Mouse (Mus musculus) heart, embryonic 11.5 days (tissue): ENCODE measurements around the gene Pilra. TPM values are rescaled to one million over a fixed set of nuclear protein-coding genes. Genes with fewer than 3 reads are reported as not detected.
A peak's percentile ranks its signal among the peaks of the same experiment; 100 is the strongest.

ENCODE experiments used
- ATAC-seq: fragments of 200-750 bp; cut with Nextera tagmentation; replicated peaks from 2 replicates; pipeline ENCODE4 v1.8.0; 2017; ENCODE audit warnings: moderate library complexity; ENCODE audit not compliant: insufficient number of reproducible peaks, low FRiP score, low TSS enrichment
- H3K27ac ChIP-seq: fragments of 300-500 bp; sonication (generic); 2 replicates; pipeline ENCODE4 v1.5.1; 2014; ENCODE audit warnings: mild to moderate bottlenecking, low read depth, low read length
- H3K27me3 ChIP-seq: fragments of 300-500 bp; sonication (generic); 2 replicates; pipeline ENCODE4 v1.6.1; 2014; ENCODE audit warnings: mild to moderate bottlenecking, low read length, mixed read lengths; ENCODE audit not compliant: control insufficient read depth, insufficient read depth
- H3K36me3 ChIP-seq: fragments of 300-500 bp; sonication (generic); 2 replicates; pipeline ENCODE4 v1.6.1; 2014; ENCODE audit warnings: mild to moderate bottlenecking, low read length, moderate library complexity, mixed read lengths; ENCODE audit not compliant: control insufficient read depth, insufficient read depth
- H3K4me1 ChIP-seq: fragments of 300-500 bp; sonication (generic); 2 replicates; pipeline ENCODE4 v1.6.1; 2014; ENCODE audit warnings: low read length; ENCODE audit not compliant: control insufficient read depth, insufficient read depth
- H3K4me2 ChIP-seq: fragments of 300-500 bp; sonication (generic); 2 replicates; pipeline ENCODE4 v1.6.1; 2014; ENCODE audit warnings: mild to moderate bottlenecking, moderate library complexity
- H3K4me3 ChIP-seq: fragments of 300-500 bp; sonication (generic); 2 replicates; pipeline ENCODE4 v1.5.1; 2014; ENCODE audit warnings: low read depth, low read length
- H3K9ac ChIP-seq: fragments of 300-500 bp; sonication (generic); 2 replicates; pipeline ENCODE4 v1.6.1; 2014; ENCODE audit warnings: mild to moderate bottlenecking, low read depth, low read length, moderate library complexity
- H3K9me3 ChIP-seq: fragments of 300-500 bp; sonication (generic); replicated peaks from 2 replicates; pipeline ENCODE4 v1.6.1; 2016; ENCODE audit warnings: low read length; ENCODE audit not compliant: control insufficient read depth
- WGBS: fragments of 180-500 bp; shearing (Covaris S2); extraction: QIAGEN DNeasy Blood & Tissue Kit; methylation state at CpG from one replicate; pipeline ENCODE4 v1.1.7; 2014; ENCODE audit not compliant: insufficient replicate concordance; 5-methylcytosine and 5-hydroxymethylcytosine counted together
- polyA plus RNA-seq: library from polyadenylated mRNA; unstranded; fragments of >200 nt; fragmentation: Nextera tagmentation; extraction: Ambion mirVana; gene quantifications from 2 replicates; pipeline ENCODE4 v1.2.1, GENCODE M21; 2014

Pilra gene
- polyA plus RNA-seq, 1 experiment from 2014 or later, result 2.9 TPM

- no peaks in the 10 kb centered on the region for H3K9me3 ChIP-seq
- ATAC-seq, result peak; percentile 89
Measured at GRCm38 (mm10) chr5:137778635-137779034, 57.4 kb downstream of the Pilra start, which contains the start of gene Ppp1r35. Ppp1r35 (plus strand) TSS chr5:137778849.

GRCm38 (mm10) chr5:137777267-137777845 lies 58.7 kb downstream of the Pilra start:
- WGBS, result 79% methylated on average over 7 of the region's 7 CpGs
- Histone ChIP-seq H3K27me3 (no peaks in the 10 kb centered on the region), H3K27ac (no peak overlapping the region), H3K4me1 (peaks cover 9% of the 10 kb centered on the region), H3K4me2 (no peak overlapping the region), H3K36me3 (peaks cover 15% of the 10 kb centered on the region), H3K9me3 (no peaks in the 10 kb centered on the region), H3K9ac (no peak overlapping the region), H3K4me3 (no peak overlapping the region)
- ATAC-seq, result no peak

More at GRCm38 (mm10) chr5:137778635-137779034, 57.4 kb downstream of the Pilra start, which contains the start of gene Ppp1r35:
- Histone ChIP-seq H3K4me3 (peak within 1 kb of the TSS; percentile 99), H3K4me1 (peaks cover 19% of the 10 kb centered on the region), H3K4me2 (peak within 1 kb of the TSS; percentile 99), H3K27me3 (no peaks in the 10 kb centered on the region), H3K9ac (peak within 1 kb of the TSS; percentile 96), H3K27ac (peak within 1 kb of the TSS; percentile 87), H3K36me3 (peaks cover 22% of the 10 kb centered on the region)
- WGBS, result 0% methylated on average over 31 of the region's 31 CpGs

- Histone ChIP-seq H3K9ac (no peak overlapping the region), H3K4me1 (peaks cover 9% of the 10 kb centered on the region), H3K27me3 (no peaks in the 10 kb centered on the region), H3K4me2 (no peak overlapping the region; the same call in 1 of the 2 replicates), H3K9me3 (no peaks in the 10 kb centered on the region), H3K27ac (peak overlapping the region; percentile 35; the same call in 1 of the 2 replicates), H3K36me3 (peaks cover 7% of the 10 kb centered on the region), H3K4me3 (0 out of 2 replicates have a peak overlapping the region, but pooled peaks have one; percentile 8)
- WGBS, result 34% methylated on average over 5 of the region's 5 CpGs
- ATAC-seq, result no peak
Measured at GRCm38 (mm10) chr5:137776408-137776918, 59.6 kb downstream of the Pilra start.

GRCm38 (mm10) chr5:137775587-137776290 lies 60.3 kb downstream of the Pilra start:
- Histone ChIP-seq H3K27me3 (no peaks in the 10 kb centered on the region), H3K9ac (no peak overlapping the region), H3K36me3 (peaks cover 2% of the 10 kb centered on the region; the same call in 1 of the 2 replicates), H3K27ac (no peak overlapping the region), H3K4me3 (no peak overlapping the region), H3K4me1 (peaks cover 9% of the 10 kb centered on the region), H3K9me3 (no peaks in the 10 kb centered on the region), H3K4me2 (no peak overlapping the region)
- no peak for ATAC-seq
- WGBS, result 92% methylated on average over 2 of the region's 2 CpGs

- no peak overlapping the region for H3K4me3 ChIP-seq
- H3K27ac ChIP-seq, result no peak overlapping the region
- H3K4me1 ChIP-seq, result no peaks in the 10 kb centered on the region
- no peak for ATAC-seq
- H3K4me2 ChIP-seq, result no peak overlapping the region
- 0 out of 2 replicates have a peak overlapping the region, but pooled peaks have one; percentile 16 for H3K9ac ChIP-seq
- H3K36me3 ChIP-seq, result no peaks in the 10 kb centered on the region
- H3K9me3 ChIP-seq, result no peaks in the 10 kb centered on the region
- no peaks in the 10 kb centered on the region for H3K27me3 ChIP-seq
Measured at GRCm38 (mm10) chr5:137772755-137773154, 63.3 kb downstream of the Pilra start.

Other genes starting within 250 kb of the Pilra start
- 13.9 and 16.0 TPM in 2 replicates for gene Mospd3, start 235.2 kb downstream of the Pilra start, polyA plus RNA-seq
- gene Pcolce, start 222.5 kb downstream of the Pilra start, polyA plus RNA-seq, result 120 and 134 TPM in 2 replicates
- gene Fbxo24, start 207.3 kb downstream of the Pilra start, polyA plus RNA-seq, result not detected in 2 replicates
- gene Lrch4, start 207.2 kb downstream of the Pilra start, polyA plus RNA-seq, result 26.0 and 28.0 TPM in 2 replicates
- gene Gm20605, start 207.1 kb downstream of the Pilra start, polyA plus RNA-seq, result 5.9 and 6.5 TPM in 2 replicates
- gene Sap25, start 194.9 kb downstream of the Pilra start, polyA plus RNA-seq, result 3.9 and 5.6 TPM in 2 replicates
- gene Irs3, start 190.6 kb downstream of the Pilra start, polyA plus RNA-seq, result 0.23 TPM in 2 replicates
- gene Agfg2, start 151.6 kb downstream of the Pilra start, polyA plus RNA-seq, result 19.9 TPM in 2 replicates
- 0.47 and 1.0 TPM in 2 replicates for gene Nyap1, start 94.7 kb downstream of the Pilra start, polyA plus RNA-seq
- 139 and 147 TPM in 2 replicates for gene Tsc22d4, start 90.6 kb downstream of the Pilra start, polyA plus RNA-seq
- 29.9 and 35.3 TPM in 2 replicates for gene Ppp1r35, start 57.4 kb downstream of the Pilra start, polyA plus RNA-seq
- gene Mepce, start 48.6 kb downstream of the Pilra start, polyA plus RNA-seq, result 7.4 and 9.2 TPM in 2 replicates
- gene Zcwpw1, start 48.5 kb downstream of the Pilra start, polyA plus RNA-seq, result 12.4 and 13.7 TPM in 2 replicates
- gene Pilrb1, start 21.8 kb upstream of the Pilra start, polyA plus RNA-seq, result 0.13 and 0.84 TPM in 2 replicates
- gene Pilrb2, start 35.5 kb upstream of the Pilra start, polyA plus RNA-seq, result 2.1 and 2.7 TPM in 2 replicates
- gene Cyp3a13, start 85.3 kb upstream of the Pilra start, polyA plus RNA-seq, result 0.09 TPM in 1 of 2 replicates, not detected in the other
- not detected in 2 replicates for gene Gjc3, start 126.8 kb upstream of the Pilra start, polyA plus RNA-seq
- gene Azgp1, start 145.2 kb upstream of the Pilra start, polyA plus RNA-seq, result not detected in 2 replicates
- gene Smok3a, start 185.0 kb upstream of the Pilra start, polyA plus RNA-seq, result not detected in 2 replicates
- not detected in 2 replicates for gene Smok3b, start 185.1 kb upstream of the Pilra start, polyA plus RNA-seq
- not detected in 2 replicates for gene Smok3c, start 216.9 kb upstream of the Pilra start, polyA plus RNA-seq
- gene Zkscan1, start 248.8 kb upstream of the Pilra start, polyA plus RNA-seq, result 13.0 and 18.1 TPM in 2 replicates